Mouse (Mus musculus) induced T-regulatory cell, adult 2 months (primary cell): ENCODE results near the gene Sac3d1.

Experiments
- DNase-seq: peaks from one replicate; pipeline ENCODE4 v3.0.0-alpha.2; 2012; ENCODE audit warnings: low read depth

Gene Sac3d1

GRCm38 (mm10) chr19:6118677-6119185 is 281 bp upstream of the Sac3d1 start:
- no peak for DNase-seq

GRCm38 (mm10) chr19:6117346-6117985 is 984 bp downstream of the Sac3d1 start:
- peak; percentile 36 for DNase-seq

DNA sequence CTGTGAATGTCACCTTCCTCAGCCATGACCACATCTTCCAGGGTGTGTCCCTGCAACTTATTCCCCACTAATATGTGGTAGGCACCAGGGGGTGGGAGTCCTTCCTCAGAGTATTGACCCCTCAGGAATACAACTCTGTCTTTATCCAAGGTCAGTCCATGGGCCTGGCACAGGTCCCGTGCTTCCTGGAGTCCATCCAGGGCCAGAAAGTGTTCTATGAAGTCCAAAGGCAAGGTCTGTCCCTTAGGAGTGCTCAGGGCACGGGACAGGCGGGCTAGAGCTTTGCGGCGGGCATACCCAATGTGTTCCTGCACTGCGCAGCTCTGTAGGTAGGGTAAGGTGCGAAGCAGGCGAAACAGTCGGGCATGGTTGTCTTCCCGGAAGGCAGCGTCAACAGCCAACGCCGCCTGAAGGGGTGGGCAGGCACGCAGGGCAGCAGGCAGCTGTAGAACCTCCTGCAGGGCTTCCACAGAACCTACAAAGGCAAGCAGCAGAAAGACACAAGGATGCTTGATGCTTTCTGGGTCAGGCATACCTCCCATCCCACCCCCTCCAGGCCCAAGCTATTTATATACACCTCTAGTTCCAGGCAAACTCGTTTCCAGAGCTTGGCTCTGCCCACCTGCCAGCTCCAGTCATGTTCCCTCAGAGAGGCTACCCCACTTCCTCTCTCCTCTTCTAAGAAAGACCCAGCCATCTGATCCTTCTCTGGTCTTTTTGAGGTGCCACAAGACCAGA is 2.2 kb downstream of the Sac3d1 start:
- DNase-seq = no peak

GRCm38 (mm10) chr19:6113116-6113515 is 5.3 kb downstream of the Sac3d1 start:
- no peak for DNase-seq

DNA sequence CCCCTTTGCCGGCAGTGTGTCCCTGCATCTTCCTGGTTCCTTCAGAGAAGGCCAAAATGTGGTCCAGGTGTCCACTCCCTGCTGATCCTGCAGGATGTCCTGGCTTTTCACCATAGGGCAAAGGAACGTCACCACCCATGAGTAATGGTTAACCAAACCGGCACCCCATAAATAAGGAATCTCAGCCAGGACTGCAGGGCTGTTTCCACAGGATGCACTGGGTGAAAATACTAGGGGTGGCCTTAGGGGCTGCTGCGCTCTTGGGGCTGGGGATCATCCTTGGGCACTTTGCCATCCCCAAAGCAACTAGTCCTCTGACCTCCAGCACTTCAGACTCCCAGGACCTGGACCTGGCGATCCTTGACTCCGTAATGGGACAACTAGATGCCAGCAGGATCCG is 12.9 kb downstream of the Sac3d1 start, which contains the start of gene Naaladl1:
Naaladl1 (plus strand) TSS at position 197 of the 400 bp plus-strand sequence.
- DNase-seq = no peak

- DNase-seq = no peak
Measured at GRCm38 (mm10) chr19:6104476-6104875, 14.0 kb downstream of the Sac3d1 start.

DNA sequence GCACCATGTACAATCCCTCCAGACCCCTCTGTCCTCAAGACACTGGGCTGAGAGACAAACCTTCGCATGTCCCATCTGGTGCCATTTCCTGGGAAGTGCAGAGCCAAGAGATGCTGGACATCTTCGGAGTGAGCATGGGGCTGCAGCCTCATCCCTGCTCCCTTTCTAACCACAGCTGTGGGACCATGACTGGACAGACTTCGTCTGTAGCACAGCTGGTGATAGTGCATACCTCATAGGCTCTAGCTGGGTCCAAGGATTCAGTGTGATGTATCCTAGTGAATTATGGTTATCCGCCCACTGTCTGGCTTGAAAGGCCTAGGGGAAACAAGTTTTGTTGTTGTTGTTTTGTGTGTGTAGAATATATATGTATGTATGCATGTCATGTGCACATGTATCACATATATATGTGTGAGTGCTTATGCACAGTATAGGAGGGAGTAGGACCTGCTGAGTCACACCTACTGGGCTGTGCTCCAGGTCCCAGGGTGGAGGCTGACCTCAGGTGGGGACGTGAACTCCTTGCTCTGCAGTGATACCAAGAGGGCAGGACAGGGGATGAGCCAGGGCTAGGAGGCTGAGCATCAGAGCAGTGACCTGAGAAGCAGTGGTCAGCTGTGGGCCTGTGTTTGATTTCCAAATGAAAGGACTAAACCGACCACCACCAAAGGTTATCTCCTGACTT is 16.1 kb downstream of the Sac3d1 start:
- DNase-seq = no peak

DNA sequence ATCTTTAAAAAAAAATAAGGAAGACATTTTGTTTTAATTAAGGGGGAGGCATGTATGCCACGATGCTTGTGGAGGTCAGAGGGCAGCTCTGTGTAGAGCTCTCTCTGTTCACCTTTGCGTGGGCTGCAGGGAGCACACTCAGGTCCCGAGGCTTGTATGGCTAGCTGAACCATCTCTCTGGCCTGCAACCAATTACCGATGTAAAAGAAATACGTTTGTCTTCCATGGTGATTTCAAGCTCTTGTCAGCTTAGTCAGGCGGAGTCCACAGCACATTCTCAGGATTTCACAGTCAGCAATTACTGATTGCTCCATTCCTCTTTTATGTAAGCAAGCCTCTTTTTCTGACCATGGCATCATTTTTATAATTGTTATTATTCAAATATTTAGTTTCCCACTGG is 17.3 kb downstream of the Sac3d1 start:
- no peak for DNase-seq

DNA sequence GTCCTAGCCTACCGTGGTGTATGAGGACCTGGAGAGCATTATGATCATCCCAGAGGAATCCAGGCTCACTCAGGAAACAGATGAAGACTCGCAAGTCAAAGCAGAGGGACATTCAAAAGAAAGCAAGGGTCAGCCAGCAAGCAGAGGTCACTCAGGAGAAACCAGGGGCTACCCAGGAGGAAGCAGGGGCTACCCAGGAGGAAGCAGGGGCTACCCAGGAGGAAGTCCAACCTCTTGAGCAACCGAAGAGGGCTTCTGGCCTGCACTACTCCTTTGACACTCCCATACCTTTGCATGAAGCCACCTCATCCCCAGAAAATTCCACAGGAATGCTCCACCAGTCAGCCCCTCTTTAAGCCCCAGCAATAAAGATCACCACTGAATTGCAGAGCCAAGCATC is 20.6 kb downstream of the Sac3d1 start:
- DNase-seq = no peak

DNA sequence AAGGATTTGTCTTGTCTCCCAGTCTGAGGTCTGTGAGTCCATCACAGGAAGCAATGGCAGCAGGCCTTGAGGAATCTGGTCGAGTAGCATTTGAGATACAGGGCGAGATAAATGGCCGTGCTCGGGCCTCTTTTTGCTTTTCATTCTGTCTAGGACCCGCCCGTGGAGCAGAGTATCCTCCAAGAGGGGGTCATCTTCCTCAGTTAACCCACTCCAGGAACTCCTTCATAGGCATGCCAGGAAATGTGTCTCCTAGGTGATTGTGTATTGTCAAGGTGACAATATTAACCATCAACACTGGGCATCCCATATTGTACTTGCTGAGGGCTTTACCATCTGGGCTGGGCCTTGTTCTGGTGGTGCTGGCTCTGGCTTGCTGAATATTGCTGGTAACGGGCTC is 24.3 kb downstream of the Sac3d1 start, which contains the start of gene AC131692.1:
AC131692.1 (plus strand) TSS at position 301 of the 400 bp plus-strand sequence.
- DNase-seq = no peak

DNA sequence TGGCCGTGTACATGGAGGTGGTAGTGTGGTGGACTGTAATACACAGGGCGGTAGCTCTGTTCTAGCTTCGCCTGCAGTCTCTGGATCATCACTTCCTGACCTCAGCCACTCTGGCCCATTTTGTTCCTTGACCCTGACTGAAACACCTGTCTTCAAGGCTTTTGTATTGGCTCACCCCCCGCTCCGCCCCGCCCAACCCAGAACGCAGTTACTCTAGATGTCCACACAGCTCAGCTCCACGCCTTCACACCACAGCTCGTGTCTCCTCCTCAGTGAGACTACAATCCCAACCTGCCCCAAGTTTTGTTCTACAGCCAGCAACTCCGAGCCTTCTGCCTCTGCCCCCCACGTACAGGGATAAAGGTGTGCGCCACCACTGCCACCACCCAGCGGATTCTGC is 29.6 kb downstream of the Sac3d1 start:
- DNase-seq = no peak

DNA sequence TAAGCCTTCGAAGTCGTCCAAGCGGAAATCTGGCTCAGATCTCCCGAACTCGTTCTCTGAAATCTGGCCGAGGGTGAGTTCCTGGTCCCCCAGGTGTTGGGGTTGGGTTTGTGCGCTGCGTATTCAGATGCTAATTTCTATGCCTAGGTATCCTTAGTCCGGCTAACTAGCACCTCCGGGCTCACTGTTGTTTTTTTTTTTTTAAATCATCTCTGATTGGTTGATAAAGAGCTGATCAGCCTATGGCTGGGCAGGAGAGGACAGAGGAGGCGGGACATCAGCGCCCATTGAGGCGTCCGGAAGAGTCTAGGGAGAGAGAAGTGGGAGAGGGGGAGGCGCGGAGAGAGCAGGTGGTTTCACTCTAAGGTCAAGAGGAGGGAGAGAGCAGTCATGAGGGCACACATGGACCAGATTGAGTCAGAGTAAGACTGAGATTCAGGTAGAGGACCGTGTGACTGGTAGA is 33.0 kb downstream of the Sac3d1 start:
- peak; percentile 92 for DNase-seq

GRCm38 (mm10) chr19:6084478-6085248 is 33.8 kb downstream of the Sac3d1 start, which contains the start of the genes Zfpl1 and Cdca5:
Gene Zfpl1, minus strand, starts transcription at chr19:6084956.
Gene Cdca5, plus strand, starts transcription at chr19:6084983.
- peak; percentile 99 for DNase-seq

DNA sequence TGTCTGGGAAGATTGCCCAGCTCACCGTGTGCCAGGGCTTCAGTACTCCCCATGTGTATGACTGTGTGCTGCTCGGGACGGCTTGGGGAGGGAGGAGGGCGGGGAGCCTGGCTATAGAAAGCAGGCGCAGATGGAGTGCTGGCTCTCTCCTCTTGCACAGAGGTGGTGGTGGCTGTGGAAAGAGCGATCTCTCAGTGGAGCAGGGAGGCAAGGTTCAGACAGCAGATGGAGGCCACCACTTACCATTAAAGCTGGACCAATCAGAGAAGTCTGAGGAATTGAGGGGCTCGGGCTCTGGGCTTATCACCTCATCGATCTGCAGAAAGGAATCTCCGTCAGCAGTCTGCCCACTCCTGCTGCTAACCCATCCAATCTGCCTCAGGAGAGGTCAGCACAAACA is 36.3 kb downstream of the Sac3d1 start, which contains the start of gene Gm28374:
Gm28374 (minus strand) TSS at position 101 of the 400 bp plus-strand sequence.
- no peak for DNase-seq

DNA sequence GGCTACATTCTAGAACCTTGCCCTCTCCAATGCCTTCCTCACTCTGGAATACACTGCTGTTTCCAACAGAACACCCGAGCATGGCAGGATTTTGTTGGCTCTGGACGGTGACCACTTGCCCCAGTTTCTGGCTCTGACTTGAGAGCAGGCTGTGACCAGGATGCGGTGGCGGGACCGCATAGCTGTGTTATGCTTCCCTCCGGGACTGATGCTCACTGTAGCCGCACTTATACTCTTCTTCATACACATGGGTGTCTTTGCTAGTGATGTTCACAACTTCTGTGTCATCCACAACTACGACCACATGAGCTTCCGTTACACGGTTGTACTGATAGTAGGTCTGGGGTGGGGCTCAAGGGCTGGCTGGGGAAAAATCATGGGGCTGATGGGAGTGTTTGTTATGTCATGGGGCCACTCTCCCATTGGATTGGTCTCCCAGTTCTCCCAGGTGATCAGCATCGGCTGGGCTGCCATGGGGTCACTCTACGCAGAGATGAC is 38.4 kb downstream of the Sac3d1 start, which contains the start of gene Tmem262:
Tmem262 (plus strand) TSS at position 51 of the 498 bp plus-strand sequence.
- no peak for DNase-seq

DNA sequence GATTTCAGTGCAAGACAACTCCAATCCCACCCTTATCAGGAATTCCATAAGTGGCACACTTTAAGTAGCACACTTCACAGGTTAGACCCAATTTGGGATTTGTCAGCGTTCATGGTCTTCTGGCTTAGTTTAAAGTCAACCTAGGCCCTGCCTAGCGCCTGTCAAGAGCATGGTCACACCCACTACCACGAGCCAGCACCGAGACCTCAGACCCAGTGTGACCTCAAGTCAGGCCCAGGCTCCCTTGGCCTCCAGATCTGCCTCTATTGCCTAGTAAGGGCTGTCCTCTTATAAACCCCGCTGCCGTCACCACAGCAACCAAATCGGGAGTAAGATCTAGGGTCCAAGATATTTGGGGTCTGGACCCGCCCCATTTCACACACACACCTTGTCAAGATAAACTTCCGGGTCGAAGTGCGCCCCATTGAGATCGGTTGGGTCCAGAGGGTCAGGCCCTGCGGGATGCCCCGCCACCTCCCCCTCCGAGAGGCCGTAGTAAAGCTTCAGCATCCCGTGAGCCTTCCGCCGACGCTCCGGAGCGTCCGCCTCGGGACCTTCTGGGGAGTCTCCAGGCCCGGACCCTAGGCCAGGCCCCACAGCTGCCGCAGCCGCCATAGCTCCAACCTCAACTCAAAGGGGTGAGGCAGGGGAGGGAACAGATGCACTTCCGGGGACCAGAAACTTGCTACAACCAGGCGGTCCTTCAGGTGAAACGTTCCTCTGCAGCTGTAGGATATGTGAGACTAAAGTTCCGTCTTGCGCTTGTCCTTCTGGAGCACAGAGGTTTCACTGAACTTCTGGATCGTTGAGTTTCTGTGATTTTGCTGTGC is 41.7 kb downstream of the Sac3d1 start, which contains the start of gene Vps51:
Vps51 (minus strand) TSS at position 668 of the 830 bp plus-strand sequence.
- peak; percentile 96 for DNase-seq

DNA sequence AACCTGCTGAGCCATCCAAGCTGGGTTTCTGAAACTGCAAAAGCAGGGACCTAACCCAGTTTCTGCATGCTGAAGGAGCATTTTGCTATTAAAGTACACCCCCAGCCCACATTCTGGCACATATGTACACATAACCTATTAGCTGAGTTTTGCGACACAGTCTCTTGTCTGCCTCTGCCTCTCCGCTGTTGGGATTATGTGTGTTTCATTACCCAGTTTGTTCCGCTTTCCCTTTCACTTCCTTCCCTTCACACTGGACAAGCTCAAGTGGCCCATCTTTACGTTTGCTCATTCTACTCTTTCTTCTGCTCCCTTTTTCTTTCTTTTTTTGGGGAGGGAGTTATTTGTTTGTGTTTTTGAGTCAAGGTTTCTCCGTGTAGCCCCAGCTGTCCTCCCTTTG is 44.6 kb downstream of the Sac3d1 start:
- no peak for DNase-seq

DNA sequence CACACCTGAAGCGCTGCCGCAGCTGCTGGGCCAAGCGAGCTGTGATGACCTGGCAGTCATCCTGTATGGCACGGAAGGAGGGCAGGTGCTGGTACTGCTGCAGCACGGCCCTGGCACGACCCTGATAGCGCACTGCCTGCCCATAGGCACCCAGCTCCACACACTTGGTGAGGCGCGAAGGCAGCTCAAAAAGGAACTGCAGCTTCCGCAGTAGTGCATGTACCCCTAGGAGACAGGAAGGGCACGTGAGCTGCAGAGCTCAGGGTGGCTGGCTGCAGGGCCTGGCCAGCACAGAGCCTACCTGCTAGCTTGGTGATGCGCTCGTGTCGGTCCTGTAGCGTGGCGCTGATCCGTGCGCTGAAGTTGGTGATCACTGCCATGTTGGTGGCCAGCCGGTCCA is 47.2 kb downstream of the Sac3d1 start:
- no peak for DNase-seq

DNA sequence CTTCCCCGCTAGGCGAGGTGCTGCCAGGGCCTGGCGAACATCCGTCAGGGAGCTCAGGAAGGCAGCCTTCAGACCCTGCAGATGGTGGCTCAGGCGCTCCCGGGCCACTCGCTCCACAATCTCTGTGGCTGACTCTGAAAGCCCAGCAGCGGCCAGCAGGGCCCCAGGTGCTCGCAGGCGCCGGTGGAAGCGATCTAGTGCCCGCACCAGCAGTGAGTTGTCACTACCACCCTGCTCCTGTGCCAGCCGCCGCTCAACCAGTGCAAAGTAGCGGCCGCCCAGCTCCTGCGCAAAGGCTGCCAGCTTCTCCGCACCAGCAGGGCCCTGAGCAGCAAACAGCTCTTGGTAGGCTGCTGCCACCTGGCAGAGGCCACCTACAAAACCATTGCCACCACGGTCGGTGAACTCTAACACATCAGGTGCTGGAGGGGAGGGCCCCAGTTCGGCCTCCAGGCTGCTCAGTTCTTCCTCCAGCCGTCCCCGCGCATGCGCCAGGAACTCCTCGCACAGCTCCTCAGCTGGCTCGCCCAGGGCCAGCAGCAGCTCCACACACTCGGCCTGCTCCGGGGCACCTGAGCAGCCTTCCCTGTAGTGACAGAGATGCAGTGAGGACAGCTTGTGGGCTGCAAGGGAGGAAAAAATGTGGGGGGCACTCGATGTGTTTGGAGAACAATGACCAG is 47.7 kb downstream of the Sac3d1 start:
- peak; percentile 53 for DNase-seq

- DNase-seq = no peak
Measured at GRCm38 (mm10) chr19:6069851-6070250, 48.6 kb downstream of the Sac3d1 start.
